Mouse (Mus musculus) liver, postnatal 0 days (tissue): ENCODE measurements at regions not wholly inside any gene's neighbourhood (a gene's known extent, or its start where the extent isn't known, plus 50 kb on each side); places are given as distances from the start of the nearest gene placed in this dataset.
A peak's percentile ranks its signal among the peaks of the same experiment; 100 is the strongest.

Source experiments
- ATAC-seq: fragments of 200-750 bp; cut with Nextera tagmentation; 2 replicates; pipeline ENCODE4 v1.8.0; 2017; ENCODE audit warnings: mild to moderate bottlenecking, moderate library complexity
- DNase-seq: peaks from one replicate; pipeline ENCODE4 v3.0.0-alpha.2; 2016
- H3K27ac ChIP-seq: fragments of 300-500 bp; sonication (generic); 2 replicates; pipeline ENCODE4 v1.5.1; 2014; ENCODE audit warnings: antibody characterized with exemption, moderate library complexity, mild to moderate bottlenecking, low read depth
- H3K27me3 ChIP-seq: fragments of 300-500 bp; sonication (generic); 2 replicates; pipeline ENCODE4 v1.6.1; 2014; ENCODE audit warnings: low read length, control low read depth, mixed read lengths; ENCODE audit not compliant: insufficient read depth
- H3K36me3 ChIP-seq: fragments of 300-500 bp; sonication (generic); replicated peaks from 2 replicates; pipeline ENCODE4 v1.6.1; 2014; ENCODE audit warnings: mild to moderate bottlenecking, control low read depth, low read length, moderate library complexity, mixed read lengths; ENCODE audit not compliant: insufficient read depth
- H3K4me1 ChIP-seq: fragments of 300-500 bp; sonication (generic); 2 replicates; pipeline ENCODE4 v1.6.1; 2014; ENCODE audit warnings: antibody characterized with exemption, mild to moderate bottlenecking, control low read depth; ENCODE audit not compliant: insufficient read depth
- H3K4me2 ChIP-seq: fragments of 300-500 bp; sonication (generic); 2 replicates; pipeline ENCODE4 v1.6.1; 2014; ENCODE audit warnings: low read depth, mild to moderate bottlenecking, low read length, moderate library complexity, mixed read lengths
- H3K4me3 ChIP-seq: fragments of 300-500 bp; sonication (generic); 2 replicates; pipeline ENCODE4 v1.5.1; 2014; ENCODE audit warnings: low read depth, low read length
- H3K9ac ChIP-seq: fragments of 300-500 bp; sonication (generic); replicated peaks from 2 replicates; pipeline ENCODE4 v1.6.1; 2014; ENCODE audit warnings: mild to moderate bottlenecking, moderate library complexity
- H3K9me3 ChIP-seq: fragments of 300-500 bp; sonication (generic); 2 replicates; pipeline ENCODE4 v1.6.1; 2016; ENCODE audit warnings: mild to moderate bottlenecking, control low read depth, low read length, mixed read lengths
- CTCF ChIP-seq: sonication (generic); IDR thresholded peaks from 2 replicates; pipeline ENCODE4 v1.5.1; 2016; ENCODE audit warnings: antibody characterized with exemption, low read depth
- EP300 ChIP-seq: IDR thresholded peaks from 2 replicates; pipeline ENCODE4 v1.6.1; 2016; ENCODE audit warnings: antibody characterized with exemption, low read depth, mild to moderate bottlenecking
- WGBS: fragments of 180-500 bp; shearing (Covaris S2); extraction: QIAGEN DNeasy Blood & Tissue Kit; methylation state at CpG from one replicate; pipeline ENCODE4 v1.1.7; 2014; ENCODE audit not compliant: insufficient replicate concordance; 5-methylcytosine and 5-hydroxymethylcytosine counted together

GRCm38 (mm10) chr2:160153781-160154180, 180.2 kb downstream of the Gm826 start:
- no peaks in the 10 kb centered on the region for H3K27me3 ChIP-seq
- no peaks in the 10 kb centered on the region for H3K9me3 ChIP-seq
- no peak overlapping the region for H3K27ac ChIP-seq
- no peak overlapping the region for H3K4me3 ChIP-seq
- DNase-seq (no peak), ATAC-seq (no peak)
- H3K9ac ChIP-seq, result no peak overlapping the region
- H3K4me2 ChIP-seq, result no peak overlapping the region
- no peaks in the 10 kb centered on the region for H3K36me3 ChIP-seq
- H3K4me1 ChIP-seq, result peaks cover 4% of the 10 kb centered on the region; the same call in 1 of the 2 replicates
- TF ChIP-seq EP300, result no peak
- TF ChIP-seq CTCF, result no peak
- 65% methylated on average over 6 of the region's 6 CpGs for WGBS

- TF ChIP-seq CTCF (no peak), EP300 (no peak)
- Histone ChIP-seq H3K4me2 (no peak overlapping the region), H3K36me3 (no peaks in the 10 kb centered on the region), H3K27me3 (no peaks in the 10 kb centered on the region), H3K4me3 (no peak overlapping the region), H3K9ac (no peak overlapping the region), H3K4me1 (peaks cover 4% of the 10 kb centered on the region; the same call in 1 of the 2 replicates), H3K27ac (no peak overlapping the region), H3K9me3 (no peaks in the 10 kb centered on the region)
- no peak for DNase-seq
- WGBS, result 61% methylated on average over 3 of the region's 3 CpGs
- peak; percentile 45; the same call in 1 of the 2 replicates for ATAC-seq
These were observed 181.9 kb downstream of the Gm826 start for GRCm38 (mm10) chr2:160152101-160152500.

- no peak overlapping the region for H3K4me2 ChIP-seq
- DNase-seq (no peak), ATAC-seq (no peak)
- no peak overlapping the region for H3K4me3 ChIP-seq
- TF ChIP-seq CTCF (no peak), EP300 (no peak)
- H3K27ac ChIP-seq, result no peak overlapping the region
- H3K27me3 ChIP-seq, result no peaks in the 10 kb centered on the region
- H3K9me3 ChIP-seq, result no peaks in the 10 kb centered on the region
- no peak overlapping the region for H3K9ac ChIP-seq
- no peaks in the 10 kb centered on the region for H3K4me1 ChIP-seq
- H3K36me3 ChIP-seq, result no peaks in the 10 kb centered on the region
- WGBS, result 79% methylated on average over 3 of the region's 3 CpGs
These were observed 185.0 kb downstream of the Gm826 start for GRCm38 (mm10) chr2:160148936-160149335.

- DNase-seq (no peak), ATAC-seq (no peak)
- H3K36me3 ChIP-seq, result no peaks in the 10 kb centered on the region
- no peak overlapping the region for H3K4me2 ChIP-seq
- 67% methylated on average over 10 of the region's 10 CpGs for WGBS
- no peak overlapping the region for H3K27ac ChIP-seq
- TF ChIP-seq EP300 (no peak), CTCF (no peak)
- H3K9me3 ChIP-seq, result no peaks in the 10 kb centered on the region
- H3K27me3 ChIP-seq, result no peaks in the 10 kb centered on the region
- no peak overlapping the region for H3K9ac ChIP-seq
- H3K4me3 ChIP-seq, result no peak overlapping the region
- H3K4me1 ChIP-seq, result no peaks in the 10 kb centered on the region
These were observed 185.4 kb downstream of the Gm826 start for GRCm38 (mm10) chr2:160148516-160148915.

- Histone ChIP-seq H3K4me2 (no peak overlapping the region), H3K9ac (no peak overlapping the region), H3K27me3 (no peaks in the 10 kb centered on the region), H3K36me3 (no peaks in the 10 kb centered on the region), H3K9me3 (no peaks in the 10 kb centered on the region), H3K27ac (no peak overlapping the region), H3K4me1 (no peaks in the 10 kb centered on the region), H3K4me3 (no peak overlapping the region)
- ATAC-seq (no peak), DNase-seq (no peak)
- 72% methylated on average over 2 of the region's 2 CpGs for WGBS
- TF ChIP-seq EP300, result no peak
- no peak for TF ChIP-seq CTCF
These were observed 185.9 kb downstream of the Gm826 start for GRCm38 (mm10) chr2:160148031-160148430.

GRCm38 (mm10) chr2:160140166-160140740, 193.7 kb downstream of the Gm826 start:
- DNase-seq, result no peak
- TF ChIP-seq EP300, result no peak
- no peak for TF ChIP-seq CTCF
- Histone ChIP-seq H3K27me3 (no peaks in the 10 kb centered on the region), H3K9me3 (no peaks in the 10 kb centered on the region), H3K27ac (no peak overlapping the region), H3K36me3 (no peaks in the 10 kb centered on the region), H3K4me2 (no peak overlapping the region), H3K4me3 (no peak overlapping the region), H3K9ac (no peak overlapping the region), H3K4me1 (no peaks in the 10 kb centered on the region)
- ATAC-seq, result no peak
- WGBS, result 60% methylated on average over 4 of the region's 4 CpGs
